Mouse (Mus musculus): ENCODE data around the gene Mtmr3. TPM values are rescaled to one million over a fixed set of nuclear protein-coding genes. Genes with fewer than 3 reads are reported as not detected.

Mtmr3 gene
- polyA plus RNA-seq, 1 experiment from 2014 or later: 31.7 TPM

DNA sequence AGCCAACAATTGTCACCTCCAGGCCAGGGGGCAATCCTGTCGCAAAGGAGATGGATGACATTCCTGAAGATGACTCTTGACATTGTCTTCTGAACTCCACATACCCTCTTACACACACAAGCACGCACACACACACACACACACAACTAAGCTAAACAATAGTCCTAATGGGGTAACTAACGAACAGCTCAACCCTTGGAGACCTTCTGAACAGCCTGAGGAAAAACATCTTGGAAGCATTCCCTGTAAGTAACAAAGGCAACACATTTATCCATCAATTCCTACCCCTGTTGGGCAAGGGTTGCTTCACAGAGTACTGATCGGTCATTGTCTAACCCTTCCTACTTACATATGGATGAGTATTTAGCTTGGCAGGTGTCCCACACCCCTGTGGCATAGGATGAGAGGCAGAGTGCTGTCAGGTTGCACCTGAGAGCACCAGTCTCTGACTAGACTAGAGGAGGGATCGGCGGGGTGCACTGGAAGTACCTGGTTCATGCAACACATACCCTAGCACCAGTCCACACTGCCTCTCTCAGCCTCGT, 27.9 kb upstream of the Mtmr3 start:
- Histone ChIP-seq H3K36me3 (no peaks in the 10 kb centered on the region), H3K27ac (no peak overlapping the region), H3K4me3 (no peak overlapping the region), H3K9me3 (no peaks in the 10 kb centered on the region), H3K4me1 (replicated peaks) (peaks cover 8% of the 10 kb centered on the region; the same call in 1 of the 2 replicates), H3K27me3 (ENCODE audit: insufficient read depth, poor library complexity, severe bottlenecking) (no peaks in the 10 kb centered on the region)
- DNase-seq (ENCODE audit: low spot score): no peak
- WGBS: 85% methylated on average over 7 of the region's 7 CpGs

DNA sequence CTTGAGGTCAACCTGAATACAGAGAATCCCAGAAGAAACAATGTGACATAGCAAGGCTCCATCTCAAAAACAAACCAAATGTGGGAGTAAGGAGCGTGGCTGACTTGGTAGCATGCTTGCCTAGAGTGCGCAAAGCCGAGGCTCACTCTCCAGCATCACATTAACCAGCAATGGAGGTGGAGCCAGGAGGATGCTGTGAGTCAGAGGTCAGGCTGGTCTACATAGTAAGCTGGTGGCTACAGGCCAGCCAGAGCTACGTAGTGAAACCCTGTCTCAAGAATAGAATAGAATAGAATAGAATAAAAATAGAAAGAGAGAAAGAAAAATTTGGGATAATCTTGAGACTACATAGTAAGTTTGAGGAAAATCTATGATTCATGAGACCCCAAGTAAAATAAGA, 27.2 kb upstream of the Mtmr3 start:
- H3K27me3 ChIP-seq (ENCODE audit: insufficient read depth, poor library complexity, severe bottlenecking): no peaks in the 10 kb centered on the region
- WGBS: 78% methylated on average over 4 of the region's 4 CpGs

DNA sequence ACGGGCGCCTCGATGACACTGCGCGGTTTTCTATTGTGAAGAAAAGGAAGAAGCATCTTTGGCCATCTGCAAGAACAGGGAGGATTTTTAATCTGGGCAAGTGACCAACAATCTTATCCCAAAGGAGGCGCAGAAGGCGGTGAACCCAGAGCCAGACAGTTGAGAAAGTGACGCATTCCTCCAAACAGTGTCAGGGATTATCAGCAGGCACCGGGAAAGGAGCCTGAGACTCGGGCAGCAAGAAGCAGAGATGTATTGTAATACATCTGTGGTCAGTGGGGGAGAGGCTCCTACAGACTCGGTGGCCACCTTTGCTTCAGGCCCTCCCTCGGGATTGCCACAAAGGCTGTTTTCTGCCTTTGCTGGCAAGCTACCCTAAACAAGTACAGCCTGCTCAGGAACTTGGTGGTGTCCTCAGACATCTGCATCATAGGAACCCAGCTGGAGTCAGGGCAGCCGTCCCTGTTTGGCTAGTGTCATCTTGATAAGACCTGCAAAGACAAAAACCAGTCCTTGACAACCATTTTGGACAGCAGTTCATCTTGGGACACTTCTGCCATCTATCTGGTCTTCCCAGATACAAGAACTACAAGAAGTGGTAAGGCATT, 25.9 kb upstream of the Mtmr3 start:
- no peaks in the 10 kb centered on the region for H3K9me3 ChIP-seq
- 64% methylated on average over 13 of the region's 13 CpGs for WGBS

More for the DNA sequence above, 27.2 kb upstream of the Mtmr3 start:
- DNase-seq (ENCODE audit: low spot score): no peak
- Histone ChIP-seq H3K9me3 (no peaks in the 10 kb centered on the region), H3K27ac (no peak overlapping the region), H3K4me3 (no peak overlapping the region), H3K4me1 (replicated peaks) (peaks cover 8% of the 10 kb centered on the region; the same call in 1 of the 2 replicates), H3K36me3 (no peaks in the 10 kb centered on the region)

DNA sequence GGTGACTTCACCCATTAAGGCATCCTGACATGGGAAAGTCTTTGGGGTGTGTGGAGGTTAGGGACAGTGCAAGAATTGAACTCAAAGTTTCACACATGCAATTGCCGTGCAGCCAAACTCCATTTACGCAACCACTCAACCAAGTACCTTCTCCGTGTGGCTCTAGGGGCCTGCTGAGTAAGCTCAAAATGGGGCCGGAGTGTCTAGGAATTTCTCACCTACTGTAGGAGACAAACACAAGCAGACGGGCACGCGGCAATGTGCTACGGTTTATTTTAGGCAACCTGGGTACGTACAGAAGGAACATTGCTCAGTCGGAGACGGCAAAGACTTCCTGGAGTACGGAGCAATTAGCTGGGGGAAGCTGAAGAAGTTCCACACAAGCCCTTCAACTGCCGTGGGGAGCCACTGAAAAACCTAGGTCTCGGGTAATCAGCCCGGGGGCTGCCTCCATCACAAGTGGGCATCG, 25.4 kb upstream of the Mtmr3 start, which contains the start of gene Gm11032:
Gene Gm11032 (plus strand): TSS at position 51 of the 469 bp plus-strand sequence.
- H3K4me1 ChIP-seq (replicated peaks): no peaks in the 10 kb centered on the region
- H3K36me3 ChIP-seq: no peaks in the 10 kb centered on the region
- 88% methylated on average over 16 of the region's 16 CpGs for WGBS
- H3K4me3 ChIP-seq: no peak within 1 kb of the TSS
- H3K27ac ChIP-seq: no peak within 1 kb of the TSS
- no peaks in the 10 kb centered on the region for H3K9me3 ChIP-seq
- no peaks in the 10 kb centered on the region for H3K27me3 ChIP-seq (ENCODE audit: insufficient read depth, poor library complexity, severe bottlenecking)
- DNase-seq (ENCODE audit: low spot score): no peak

More for the DNA sequence above, 25.9 kb upstream of the Mtmr3 start:
- Histone ChIP-seq H3K4me1 (replicated peaks) (peaks cover 1% of the 10 kb centered on the region; the same call in 1 of the 2 replicates), H3K36me3 (no peaks in the 10 kb centered on the region), H3K27ac (no peak overlapping the region), H3K4me3 (no peak overlapping the region), H3K27me3 (ENCODE audit: insufficient read depth, poor library complexity, severe bottlenecking) (no peaks in the 10 kb centered on the region)
- no peak for DNase-seq (ENCODE audit: low spot score)

DNA sequence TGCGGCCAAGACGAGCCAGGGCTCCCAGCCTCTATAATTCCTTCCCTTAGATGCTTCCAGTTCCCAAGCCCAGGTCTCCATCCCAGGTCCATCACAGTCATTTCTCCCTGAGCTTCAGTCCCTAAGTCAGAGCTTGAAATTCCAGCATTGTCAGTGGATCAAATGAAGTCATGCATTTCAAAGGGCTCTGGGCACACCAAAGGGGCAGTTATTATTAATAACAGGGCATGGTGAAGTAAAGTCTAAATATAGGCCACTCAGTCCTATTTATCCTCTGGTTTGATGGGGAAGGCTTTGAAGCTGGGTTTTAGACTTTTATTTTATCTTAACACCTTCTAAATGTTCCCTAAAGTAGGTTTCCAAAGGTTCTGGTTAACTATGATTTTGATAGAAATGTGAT, 17.2 kb upstream of the Mtmr3 start:
- WGBS: 82% methylated on average over 2 of the region's 2 CpGs
- no peaks in the 10 kb centered on the region for H3K4me1 ChIP-seq (replicated peaks)
- no peak overlapping the region for H3K27ac ChIP-seq
- H3K36me3 ChIP-seq: no peaks in the 10 kb centered on the region
- DNase-seq (ENCODE audit: low spot score): no peak
- no peaks in the 10 kb centered on the region for H3K9me3 ChIP-seq
- H3K4me3 ChIP-seq: no peak overlapping the region
- H3K27me3 ChIP-seq (ENCODE audit: insufficient read depth, poor library complexity, severe bottlenecking): no peaks in the 10 kb centered on the region

DNA sequence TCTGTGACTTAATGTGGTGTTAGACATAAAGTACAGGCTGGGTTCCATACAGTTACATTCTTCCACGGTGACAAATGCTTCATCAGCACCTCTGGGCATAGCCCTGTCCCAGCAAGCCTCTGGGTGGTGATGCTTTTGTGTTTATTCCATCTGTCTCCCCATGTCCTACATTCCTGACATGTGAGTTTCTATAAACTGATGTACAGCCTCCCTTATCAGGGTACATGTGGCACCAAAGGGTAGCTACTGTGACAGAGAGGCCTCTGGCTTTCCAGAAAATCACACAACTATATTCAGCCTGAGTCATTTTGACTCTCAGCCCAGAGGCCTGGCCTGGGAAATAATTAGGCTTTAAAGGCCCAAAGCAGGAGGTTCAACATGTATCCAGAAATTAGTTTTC, 11.9 kb upstream of the Mtmr3 start:
- H3K9me3 ChIP-seq: no peaks in the 10 kb centered on the region
- no peak for DNase-seq (ENCODE audit: low spot score)
- no peak overlapping the region for H3K4me3 ChIP-seq
- H3K4me1 ChIP-seq (replicated peaks): peaks cover 13% of the 10 kb centered on the region
- no peaks in the 10 kb centered on the region for H3K27me3 ChIP-seq (ENCODE audit: insufficient read depth, poor library complexity, severe bottlenecking)
- H3K36me3 ChIP-seq: no peaks in the 10 kb centered on the region
- no peak overlapping the region for H3K27ac ChIP-seq
- 82% methylated on average over 1 of the region's 1 CpGs for WGBS

DNA sequence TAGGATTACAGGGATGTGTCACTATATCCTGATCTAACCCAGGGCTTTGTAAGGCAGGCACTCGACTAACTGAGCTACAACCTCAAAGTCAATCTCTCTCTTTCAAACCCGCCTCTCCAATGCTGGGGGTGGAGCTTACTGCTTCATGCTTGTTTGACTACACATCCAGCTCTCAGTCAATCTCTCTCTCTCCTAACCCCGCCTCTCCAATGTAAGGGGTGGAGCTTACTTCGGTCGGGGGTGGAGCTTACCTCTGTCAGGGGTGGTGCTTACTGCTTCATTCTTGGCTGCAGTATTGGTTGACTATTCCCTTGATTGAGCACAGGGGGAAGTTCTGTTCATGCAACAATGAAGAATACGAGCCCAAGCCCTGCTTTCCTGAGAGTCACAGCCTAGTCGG, 10.8 kb upstream of the Mtmr3 start:
- Histone ChIP-seq H3K27ac (no peak overlapping the region), H3K4me3 (no peak overlapping the region), H3K27me3 (ENCODE audit: insufficient read depth, poor library complexity, severe bottlenecking) (no peaks in the 10 kb centered on the region), H3K4me1 (replicated peaks) (peaks cover 13% of the 10 kb centered on the region), H3K36me3 (no peaks in the 10 kb centered on the region), H3K9me3 (no peaks in the 10 kb centered on the region)
- no peak for DNase-seq (ENCODE audit: low spot score)
- 54% methylated on average over 7 of the region's 7 CpGs for WGBS

DNA sequence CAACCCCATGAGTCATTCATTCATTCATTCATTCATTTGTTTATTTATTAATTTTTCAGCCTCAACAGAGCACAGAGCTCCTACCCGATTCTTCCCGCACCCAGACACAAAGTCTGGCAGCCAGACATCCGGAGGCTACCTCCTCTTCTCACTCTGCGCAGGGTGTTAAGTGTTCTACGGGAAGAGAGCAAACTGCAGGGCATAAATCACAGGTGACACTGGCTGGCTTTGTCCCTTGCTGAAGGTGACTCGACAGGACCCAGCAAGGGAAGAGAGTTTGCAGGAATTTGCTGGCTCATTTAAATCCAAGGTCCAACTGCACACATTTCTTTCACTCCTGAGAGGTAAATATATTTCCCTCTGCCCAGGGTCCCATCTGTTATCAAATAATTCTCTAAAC, 9.8 kb upstream of the Mtmr3 start:
- no peak for DNase-seq (ENCODE audit: low spot score)
- Histone ChIP-seq H3K36me3 (no peaks in the 10 kb centered on the region), H3K9me3 (no peaks in the 10 kb centered on the region), H3K4me3 (no peak overlapping the region), H3K27me3 (ENCODE audit: insufficient read depth, poor library complexity, severe bottlenecking) (no peaks in the 10 kb centered on the region), H3K27ac (no peak overlapping the region), H3K4me1 (replicated peaks) (peaks cover 13% of the 10 kb centered on the region)
- WGBS: 63% methylated on average over 6 of the region's 6 CpGs

DNA sequence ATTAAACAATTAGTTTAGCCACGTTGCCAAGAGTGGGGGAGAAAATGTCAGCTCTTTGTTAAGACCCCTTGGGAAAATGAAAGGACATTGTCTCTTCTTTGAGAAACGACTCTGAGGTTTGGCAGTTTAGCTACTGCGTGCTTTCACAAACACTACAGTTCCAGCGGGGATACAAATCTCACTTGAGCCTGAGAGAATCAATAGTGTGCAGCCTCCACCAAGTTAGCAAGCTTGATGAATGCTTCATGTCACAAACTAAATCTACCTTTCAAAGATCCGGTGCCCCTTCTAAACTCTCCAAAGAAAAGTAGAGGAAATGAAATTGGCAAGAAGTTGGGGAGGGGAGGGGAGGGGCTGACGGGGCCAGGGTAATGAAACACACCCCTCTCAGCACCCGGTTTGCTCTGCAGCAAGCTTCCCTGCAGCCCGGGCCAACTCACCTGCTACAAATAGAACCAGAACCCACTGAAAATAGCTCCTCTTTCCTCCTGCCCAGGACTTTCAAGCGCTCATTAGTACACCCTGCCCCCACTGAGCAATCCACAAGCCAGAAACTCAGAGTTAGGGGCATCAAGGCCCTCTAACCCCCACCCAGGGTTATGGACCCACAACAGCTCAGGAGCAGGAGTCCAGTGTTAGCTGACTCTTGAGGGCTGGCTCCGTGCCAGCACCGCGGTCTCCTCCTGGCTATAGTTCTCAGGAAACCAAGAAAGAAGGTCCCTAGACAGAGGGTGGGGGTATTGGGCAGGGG, 8.2 kb upstream of the Mtmr3 start:
- no peaks in the 10 kb centered on the region for H3K9me3 ChIP-seq
- WGBS: 44% methylated on average over 12 of the region's 12 CpGs
- no peaks in the 10 kb centered on the region for H3K36me3 ChIP-seq
- H3K4me1 ChIP-seq (replicated peaks): peaks cover 13% of the 10 kb centered on the region
- H3K4me3 ChIP-seq: no peak overlapping the region
- H3K27me3 ChIP-seq (ENCODE audit: insufficient read depth, poor library complexity, severe bottlenecking): no peaks in the 10 kb centered on the region
- no peak overlapping the region; the same call in 1 of the 2 replicates for H3K27ac ChIP-seq
- no peak for DNase-seq (ENCODE audit: low spot score)

DNA sequence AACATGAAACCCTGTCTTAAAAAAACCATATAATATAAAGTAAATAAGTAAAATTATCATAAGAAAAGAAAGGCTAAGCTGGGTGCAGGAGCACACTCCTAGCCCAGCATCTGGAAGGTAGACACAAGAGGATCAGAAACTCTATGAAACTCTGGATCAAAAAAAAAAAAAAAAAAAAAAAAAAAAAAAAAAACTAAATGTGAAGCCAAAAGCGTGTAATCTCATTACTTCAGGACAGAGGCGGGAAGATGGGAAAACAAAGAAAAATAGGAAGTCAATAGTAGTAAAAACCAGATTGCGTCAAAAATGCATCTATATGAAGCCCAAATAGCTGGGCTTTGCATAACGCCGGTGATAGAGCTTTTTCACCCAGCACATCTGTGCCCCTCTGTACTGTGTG, 7.2 kb upstream of the Mtmr3 start:
- Histone ChIP-seq H3K27me3 (ENCODE audit: insufficient read depth, poor library complexity, severe bottlenecking) (no peaks in the 10 kb centered on the region), H3K9me3 (no peaks in the 10 kb centered on the region), H3K36me3 (no peaks in the 10 kb centered on the region), H3K27ac (no peak overlapping the region), H3K4me1 (replicated peaks) (peaks cover 13% of the 10 kb centered on the region), H3K4me3 (no peak overlapping the region)
- 83% methylated on average over 5 of the region's 5 CpGs for WGBS
- no peak for DNase-seq (ENCODE audit: low spot score)

DNA sequence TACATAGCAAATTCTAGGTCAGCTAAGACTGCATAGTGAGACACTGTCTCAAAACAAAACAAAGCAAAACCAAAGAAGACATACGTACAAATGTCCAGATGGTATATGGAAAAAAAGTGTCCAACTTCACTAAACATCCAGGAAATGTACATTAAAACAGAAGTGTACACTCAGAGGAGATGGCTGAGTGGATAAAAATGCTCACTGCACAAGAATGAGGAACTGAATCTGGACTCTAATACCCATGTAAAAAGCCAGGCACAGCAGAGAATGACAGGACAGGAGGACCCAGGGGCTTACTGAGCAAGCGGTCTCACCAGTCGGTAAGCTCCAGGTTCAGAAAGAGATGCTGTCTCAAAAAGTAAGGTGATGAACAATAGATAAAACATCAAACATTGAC, 5.3 kb upstream of the Mtmr3 start:
- Histone ChIP-seq H3K27me3 (ENCODE audit: insufficient read depth, poor library complexity, severe bottlenecking) (no peaks in the 10 kb centered on the region), H3K4me3 (no peak overlapping the region), H3K27ac (no peak overlapping the region), H3K4me1 (replicated peaks) (peaks cover 16% of the 10 kb centered on the region), H3K36me3 (no peaks in the 10 kb centered on the region), H3K9me3 (no peaks in the 10 kb centered on the region)
- WGBS: 90% methylated on average over 3 of the region's 3 CpGs
- no peak for DNase-seq (ENCODE audit: low spot score)

DNA sequence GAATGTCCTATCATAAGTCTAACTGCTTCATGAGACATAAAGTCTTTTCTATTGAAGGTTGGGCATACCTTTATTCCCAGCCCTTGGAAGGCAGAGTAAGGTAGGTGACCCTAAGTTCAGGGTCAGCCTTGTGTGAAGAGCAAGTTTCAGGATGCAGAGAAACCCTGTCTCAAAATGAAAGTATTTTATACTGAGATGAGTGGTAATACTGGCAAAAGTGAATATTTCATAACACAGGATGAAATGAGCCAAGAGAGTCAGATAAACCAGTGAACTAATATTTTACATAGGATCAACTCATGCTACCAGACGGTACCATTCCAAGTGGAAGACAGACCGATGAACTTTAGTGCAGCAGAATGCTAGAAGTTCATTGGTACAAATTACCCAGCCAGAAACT, 3.7 kb upstream of the Mtmr3 start:
- 93% methylated on average over 2 of the region's 2 CpGs for WGBS
- Histone ChIP-seq H3K4me3 (no peak overlapping the region), H3K27ac (no peak overlapping the region), H3K36me3 (no peaks in the 10 kb centered on the region), H3K4me1 (replicated peaks) (peaks cover 19% of the 10 kb centered on the region), H3K27me3 (ENCODE audit: insufficient read depth, poor library complexity, severe bottlenecking) (no peaks in the 10 kb centered on the region), H3K9me3 (no peaks in the 10 kb centered on the region)
- no peak for DNase-seq (ENCODE audit: low spot score)
